Mouse (Mus musculus) thymus, postnatal 4 days (tissue): Measurements from ENCODE around the gene Supt3.

Source experiments
- DNase-seq: peaks from one replicate; pipeline ENCODE4 v3.0.0; 2021

Gene Supt3

DNA sequence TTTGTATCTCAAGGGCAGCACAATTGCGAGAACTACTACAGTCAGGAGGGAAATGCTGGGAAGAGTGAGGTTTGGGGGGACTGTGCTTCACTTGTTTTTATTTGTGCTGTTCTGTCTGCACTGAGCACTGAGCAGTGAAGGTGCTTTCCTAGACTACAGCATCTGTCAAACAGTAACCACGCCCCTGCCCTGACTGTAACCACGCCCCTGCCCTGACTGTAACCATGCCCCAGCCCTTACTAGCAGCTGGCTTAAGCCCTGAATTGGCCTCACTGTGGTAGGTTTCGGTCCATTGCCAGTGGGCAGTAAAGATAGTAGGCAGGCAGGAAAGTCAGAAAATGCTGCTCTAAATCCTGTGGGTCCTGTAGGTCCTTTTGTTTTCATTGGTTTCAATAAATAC lies 196.5 kb downstream of the Supt3 start:
- peak; percentile 33 for DNase-seq

DNA sequence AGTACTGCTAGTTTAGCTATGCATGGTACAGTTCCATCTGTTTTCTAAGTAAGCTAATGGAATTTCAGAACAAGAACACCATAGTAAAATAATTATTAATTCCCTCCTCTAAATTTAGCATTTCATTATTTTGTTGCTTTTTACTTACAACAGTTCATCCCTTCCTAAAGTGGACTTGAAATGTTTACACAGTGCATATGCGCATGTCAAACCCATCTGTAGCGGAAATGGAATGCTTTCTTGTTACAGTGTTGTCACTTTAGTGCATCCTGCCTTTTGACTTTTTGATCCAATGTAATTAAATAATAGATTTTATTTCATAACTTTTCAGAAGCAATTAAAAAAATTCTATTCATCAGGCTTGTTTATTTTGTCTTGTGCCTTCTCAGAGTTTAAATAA lies 200.7 kb downstream of the Supt3 start:
- DNase-seq: no peak

DNA sequence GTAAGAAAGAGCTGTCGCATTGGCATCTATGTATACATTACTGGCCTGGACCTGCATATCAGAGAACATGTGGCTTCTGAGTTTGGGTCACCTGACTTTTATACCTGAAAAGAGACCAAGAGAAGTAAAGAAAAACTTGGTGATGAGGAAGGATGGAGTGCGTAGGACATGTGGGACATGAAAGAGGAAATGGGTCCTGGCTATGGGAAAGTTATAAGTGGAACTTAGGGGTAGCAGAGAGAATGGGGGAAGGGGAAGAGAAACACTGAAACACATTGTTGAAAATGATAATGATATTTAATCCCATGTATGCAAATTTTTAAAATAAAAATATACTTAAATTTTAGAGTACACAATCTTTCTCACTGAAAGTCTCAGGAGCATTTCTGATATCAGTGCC lies 211.0 kb downstream of the Supt3 start:
- no peak for DNase-seq

DNA sequence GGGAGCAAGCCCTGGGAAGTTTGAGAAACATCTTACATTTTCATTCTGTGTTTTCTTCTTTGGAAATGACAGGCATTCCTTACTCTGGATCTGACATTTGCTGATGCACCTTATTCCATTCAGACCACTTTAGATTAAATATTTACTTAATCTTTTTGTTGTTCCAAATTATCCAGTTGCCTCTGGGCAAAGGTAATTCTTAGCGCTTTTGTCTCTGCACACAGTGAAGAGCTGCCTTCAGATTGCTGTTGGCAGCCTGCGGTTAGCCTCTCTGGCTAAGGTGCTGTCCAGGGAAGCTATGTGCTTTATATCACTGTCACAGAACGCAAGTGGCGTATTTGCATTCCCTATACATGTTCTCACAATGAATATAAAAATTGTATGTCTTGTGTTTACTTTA lies 226.4 kb downstream of the Supt3 start:
- no peak for DNase-seq

DNA sequence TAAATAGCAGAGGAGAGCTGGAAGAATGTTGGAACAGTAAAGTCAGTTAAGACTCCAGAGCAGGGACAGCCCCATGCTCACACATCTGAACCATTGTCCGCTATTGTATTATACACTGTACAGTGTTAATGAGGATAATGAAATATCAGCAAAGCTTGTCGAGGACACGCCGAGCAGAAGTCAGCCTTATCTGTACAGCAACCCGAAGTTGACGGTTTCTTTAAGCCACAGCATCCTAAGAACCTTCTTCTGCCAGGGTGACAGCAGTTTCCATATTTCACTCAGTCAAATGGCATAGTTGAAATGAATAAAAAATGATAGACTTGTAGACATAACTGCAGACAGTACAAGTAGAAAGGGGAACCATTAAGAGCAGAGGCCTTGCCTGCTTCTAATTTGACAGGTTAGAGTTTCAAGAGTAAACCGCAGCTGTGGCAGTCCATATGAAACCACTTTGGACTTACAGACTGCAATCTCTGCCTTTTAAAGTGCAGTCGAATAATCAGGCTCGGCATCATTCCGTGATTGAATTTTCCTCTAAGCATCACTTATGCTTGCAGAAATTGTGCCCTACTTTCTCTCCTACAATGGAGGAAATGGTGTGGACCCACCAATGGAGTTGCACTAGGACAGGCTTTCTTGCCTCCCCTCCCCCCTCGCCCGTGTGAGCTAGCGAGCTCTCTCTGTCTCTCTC lies 227.7 kb downstream of the Supt3 start:
- DNase-seq: no peak

DNA sequence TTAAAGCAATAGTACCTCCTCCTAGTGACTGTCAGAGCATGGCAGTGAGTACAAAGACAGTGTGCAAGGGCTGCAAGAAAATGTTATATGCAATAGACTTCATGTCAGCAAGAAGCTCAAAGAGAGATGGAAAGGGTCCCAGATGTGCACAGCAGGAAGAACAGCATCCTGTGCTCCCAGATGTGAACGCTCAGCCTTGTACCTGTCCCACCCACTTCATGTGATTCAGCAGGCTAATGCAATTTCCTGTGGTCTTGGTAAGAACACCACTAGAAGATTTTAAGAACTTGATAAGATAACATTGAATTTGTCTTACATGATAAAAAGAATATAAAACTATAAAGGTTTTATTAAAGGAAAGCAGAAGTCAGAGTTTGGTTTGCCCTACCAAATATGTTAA lies 230.5 kb downstream of the Supt3 start:
- DNase-seq: no peak

DNA sequence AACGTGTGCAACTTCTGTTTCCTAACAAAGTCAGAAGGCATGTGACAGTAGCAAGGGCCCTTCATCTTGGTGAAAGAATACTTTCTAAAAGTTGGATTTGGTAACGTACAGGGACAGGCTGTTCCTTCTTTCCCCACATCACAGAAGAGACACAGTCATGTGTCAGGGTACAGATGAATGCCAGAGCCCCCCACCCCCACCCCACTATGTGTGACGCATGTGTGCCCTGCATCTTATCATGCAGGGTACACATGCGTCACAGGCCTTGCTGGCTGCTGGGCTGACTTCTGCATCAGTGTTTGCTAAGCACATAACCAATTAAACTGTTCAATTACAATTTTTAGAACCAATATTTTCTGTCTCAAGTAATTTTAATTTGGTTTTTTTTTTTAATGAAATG lies 231.7 kb downstream of the Supt3 start:
- DNase-seq: no peak

DNA sequence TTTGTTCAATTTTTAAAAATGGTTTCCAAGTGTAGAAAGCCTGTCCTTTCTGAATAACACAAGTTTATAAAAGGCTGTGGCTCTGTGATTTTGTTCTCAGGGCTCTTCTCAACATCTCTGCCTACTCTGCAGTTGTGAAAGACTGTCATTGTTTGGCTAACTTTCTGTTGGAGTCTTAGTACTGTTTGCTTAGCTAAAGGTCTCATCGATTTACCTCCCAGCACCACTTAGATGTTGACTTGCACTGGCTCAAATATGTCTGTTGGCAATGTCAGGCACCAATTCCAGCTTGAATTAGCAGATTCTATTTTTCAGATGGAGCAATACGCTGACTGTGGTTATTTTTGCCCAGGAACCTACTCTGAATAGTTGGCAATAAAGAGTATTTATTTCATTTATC lies 233.5 kb downstream of the Supt3 start:
- no peak for DNase-seq

DNA sequence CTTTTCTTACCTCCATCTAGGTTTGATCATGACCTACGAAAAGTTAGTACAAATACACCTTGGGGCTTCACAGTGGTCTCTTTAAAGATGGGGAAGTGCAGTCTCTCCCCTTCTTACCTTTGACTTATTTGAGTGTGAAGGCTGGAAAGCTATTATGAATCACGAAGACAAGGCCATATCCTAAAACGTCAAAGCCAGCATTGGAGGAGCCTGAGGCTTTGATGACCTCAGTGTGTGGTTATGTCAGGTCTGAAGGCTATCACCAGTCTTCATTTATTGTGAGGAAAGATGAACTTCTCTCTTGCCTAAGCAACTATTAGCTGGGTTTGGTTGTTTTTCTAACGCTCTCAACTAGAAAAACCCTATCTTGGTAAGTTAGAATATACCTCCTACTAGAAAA lies 239.8 kb downstream of the Supt3 start:
- no peak for DNase-seq

DNA sequence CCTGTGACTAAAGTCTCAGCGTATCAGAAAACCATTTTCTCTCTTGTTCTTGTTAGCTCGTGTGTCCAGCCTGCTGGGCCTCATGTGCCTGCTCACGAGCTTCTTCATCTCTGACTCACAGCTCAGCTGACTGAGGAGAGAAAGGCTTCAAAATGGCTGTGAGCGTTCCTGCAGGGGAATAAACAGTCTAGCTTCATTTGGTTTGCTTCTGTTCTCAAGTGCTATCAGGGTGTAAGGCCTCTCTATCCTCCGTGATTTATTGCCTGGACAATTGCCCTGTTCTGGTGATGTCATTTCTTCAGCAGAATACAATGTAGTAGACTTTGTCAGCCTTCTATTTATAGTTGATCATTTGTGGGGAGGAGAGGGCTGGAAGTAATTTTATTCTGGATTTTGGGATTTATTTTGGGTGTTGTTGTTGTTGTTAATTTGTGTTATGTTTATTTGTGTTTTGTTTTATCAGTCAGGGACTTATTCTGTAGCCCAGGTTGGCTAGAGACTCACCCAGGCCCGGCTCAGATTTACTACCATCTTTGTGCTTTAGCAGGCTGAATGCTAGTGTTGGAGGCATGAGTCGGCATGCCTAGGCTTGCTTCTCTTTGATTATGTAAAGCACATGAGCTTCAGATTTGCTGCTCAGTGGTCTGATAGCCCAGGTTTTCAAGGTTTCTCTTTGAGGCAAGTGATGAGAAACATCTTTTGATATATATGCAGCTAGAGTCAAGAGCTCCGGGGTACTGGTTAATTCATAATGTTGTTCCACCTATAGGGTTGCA lies 243.4 kb downstream of the Supt3 start:
- DNase-seq: no peak

DNA sequence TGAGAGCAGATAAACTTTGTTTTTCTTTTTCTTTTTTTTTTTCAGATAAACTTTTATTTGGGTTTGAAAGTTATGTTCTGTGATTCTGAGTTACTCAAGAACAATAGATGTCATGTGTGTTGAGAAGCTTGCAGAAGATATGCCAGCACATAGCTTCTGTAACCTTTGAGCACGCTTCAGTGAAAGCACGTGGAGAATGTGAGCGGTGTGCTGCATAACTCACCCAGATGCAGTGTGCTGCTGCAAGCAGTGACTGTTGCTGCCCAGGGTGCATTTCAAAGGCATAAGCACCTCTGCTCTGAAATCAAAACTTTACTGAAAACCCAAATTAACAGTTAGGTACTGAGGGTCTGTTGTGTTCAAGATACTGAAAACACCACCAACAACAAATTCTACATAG lies 251.5 kb downstream of the Supt3 start:
- no peak for DNase-seq

DNA sequence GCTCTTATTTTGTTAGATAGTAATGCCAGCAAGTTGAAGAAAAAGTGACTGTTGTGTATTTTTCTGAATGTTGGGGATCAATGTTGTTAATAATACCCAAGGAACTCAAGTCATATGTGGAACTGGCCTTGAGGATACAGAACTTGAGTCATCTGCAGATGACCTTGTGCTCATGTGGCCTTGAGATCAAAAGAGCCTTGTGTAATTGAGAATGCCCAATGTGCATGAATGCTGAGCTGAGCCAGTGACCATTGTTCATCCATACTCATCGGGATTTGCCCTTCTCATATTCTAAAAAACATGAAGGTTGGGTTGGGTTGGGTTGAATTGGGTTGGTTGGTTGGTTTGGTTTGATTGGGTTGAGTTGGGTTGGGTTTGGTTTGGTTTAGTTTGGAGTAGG lies 252.2 kb downstream of the Supt3 start:
- no peak for DNase-seq

DNA sequence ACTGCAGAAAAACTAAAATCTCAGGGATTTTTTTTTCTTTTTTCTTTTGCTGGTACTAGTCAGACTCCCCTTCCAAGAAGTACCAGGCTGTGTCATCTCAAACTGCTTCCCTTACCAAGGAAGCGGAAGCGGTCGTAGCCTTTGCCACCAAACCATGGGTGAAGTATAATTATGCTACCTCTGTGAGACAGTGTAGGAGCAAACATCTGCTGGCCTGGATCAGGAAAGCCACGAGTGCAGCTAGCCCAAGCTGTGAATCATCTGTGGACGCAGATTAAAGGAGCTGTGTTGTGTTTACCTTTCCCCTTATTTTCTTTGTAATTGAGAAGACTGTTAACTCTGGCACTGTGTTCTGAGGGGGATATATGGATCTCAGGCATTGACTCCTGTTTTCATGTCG lies 255.3 kb downstream of the Supt3 start:
- DNase-seq: no peak

DNA sequence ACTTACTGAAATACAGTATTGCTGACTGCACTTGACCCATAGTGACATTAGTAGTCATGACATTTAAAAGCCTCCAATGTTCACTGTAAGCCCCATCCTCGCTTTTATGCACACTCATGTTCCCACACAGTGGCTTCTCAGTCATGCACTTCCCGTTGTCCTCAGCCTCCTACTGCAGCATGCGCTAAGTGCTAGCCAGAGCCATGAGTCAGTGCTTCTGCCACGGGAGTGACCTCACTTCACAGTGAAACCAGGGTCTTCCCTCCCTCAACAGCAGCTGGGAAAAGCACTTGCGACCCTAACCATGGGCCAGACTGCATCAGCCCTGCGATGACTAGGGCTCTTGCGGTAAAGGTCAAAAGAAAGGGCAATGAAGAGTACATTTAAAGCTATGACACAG lies 256.7 kb downstream of the Supt3 start:
- DNase-seq: no peak

DNA sequence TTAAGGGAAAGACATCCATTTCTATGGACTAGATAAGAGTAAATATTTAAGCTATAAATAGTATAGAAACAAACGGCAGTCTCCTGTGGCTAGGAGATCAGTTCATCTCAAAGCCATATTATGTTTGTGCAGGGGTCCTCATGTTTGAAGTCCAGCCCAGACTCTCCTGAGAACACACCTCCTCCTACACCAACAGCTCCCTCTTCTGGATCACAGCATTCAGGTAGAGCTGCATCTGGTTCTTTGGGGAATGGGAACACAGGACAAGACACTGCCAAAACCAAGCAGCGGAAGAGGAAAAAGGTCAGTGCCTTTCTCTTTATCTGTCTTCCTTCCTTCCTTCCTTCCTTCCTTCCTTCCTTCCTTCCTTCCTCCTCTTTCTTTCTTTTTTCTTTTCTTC lies 264.1 kb downstream of the Supt3 start:
- no peak for DNase-seq

DNA sequence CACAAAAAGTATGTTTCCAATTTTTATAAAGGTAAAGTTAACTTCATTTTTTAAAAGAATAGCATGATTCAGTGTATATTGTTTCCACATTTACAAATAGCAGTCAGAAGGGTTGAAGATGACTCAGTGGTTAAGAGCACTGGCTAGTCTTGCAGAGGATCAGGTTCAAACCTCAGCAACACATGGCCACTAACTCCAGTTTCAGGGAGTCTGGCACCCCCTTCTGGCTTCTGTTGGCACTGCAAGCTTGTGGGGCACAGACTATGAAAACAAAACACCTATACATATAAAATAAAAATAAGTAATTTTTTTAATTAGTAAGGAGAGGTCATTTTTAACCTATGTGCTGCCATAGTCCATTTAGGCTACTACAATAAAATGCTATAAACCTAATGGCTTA lies 268.9 kb downstream of the Supt3 start:
- DNase-seq: peak; percentile 69

DNA sequence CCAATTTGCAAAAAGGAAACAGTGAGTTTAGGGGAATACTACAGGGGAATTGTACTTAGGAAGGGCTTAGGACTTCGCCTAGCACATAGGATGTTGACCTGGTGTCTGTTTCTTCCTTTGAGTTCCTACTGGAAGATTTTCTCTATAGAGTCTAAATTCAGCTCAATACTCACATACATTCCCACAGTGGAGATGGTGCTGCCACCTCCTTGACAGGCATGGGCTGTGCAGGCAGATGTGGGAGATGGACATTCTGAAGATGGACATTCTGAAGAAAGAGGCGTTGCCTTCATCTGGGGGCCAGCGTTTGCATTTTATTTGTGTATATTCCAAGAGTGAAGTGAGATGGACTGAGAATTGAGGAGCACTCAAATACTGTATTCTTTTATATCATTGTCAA lies 269.6 kb downstream of the Supt3 start:
- DNase-seq: no peak

DNA sequence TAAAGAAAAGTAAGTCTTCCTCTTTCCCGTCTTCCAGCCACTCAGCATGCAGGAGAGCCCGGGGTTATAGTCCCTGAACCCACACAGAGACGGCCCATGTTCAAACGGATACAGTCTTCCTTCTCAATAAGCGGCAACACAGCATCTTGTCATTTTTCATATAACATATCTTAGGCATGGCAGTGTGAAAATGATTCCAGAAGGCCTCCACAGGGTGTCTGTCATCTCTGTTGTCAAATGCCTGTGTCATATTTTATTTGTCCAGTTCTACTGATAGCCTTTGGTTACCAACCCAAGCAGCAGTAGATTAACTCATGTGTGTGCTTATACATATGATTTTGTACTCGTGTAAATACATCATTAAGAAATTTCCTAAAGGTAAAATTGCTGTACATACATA lies 270.3 kb downstream of the Supt3 start:
- no peak for DNase-seq

DNA sequence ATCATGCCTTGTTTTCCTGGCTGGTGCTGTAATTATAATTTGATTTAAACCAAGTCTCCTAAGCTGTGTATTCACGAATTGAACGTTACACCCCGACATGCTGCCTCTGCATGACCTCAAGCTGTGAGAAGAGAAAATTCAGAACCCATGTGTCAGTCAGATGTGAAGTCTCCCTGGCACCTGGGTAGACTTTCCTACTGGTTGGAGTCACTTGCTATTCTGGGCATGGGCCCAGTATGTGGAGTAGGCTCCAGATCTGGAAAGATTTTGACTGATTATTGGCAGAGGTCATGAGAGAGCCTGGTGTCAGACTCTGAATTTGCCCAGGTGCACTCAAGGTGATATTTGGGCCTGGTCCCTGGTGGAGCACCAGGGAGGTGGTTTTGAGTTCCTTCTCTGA lies 275.0 kb downstream of the Supt3 start:
- no peak for DNase-seq

DNA sequence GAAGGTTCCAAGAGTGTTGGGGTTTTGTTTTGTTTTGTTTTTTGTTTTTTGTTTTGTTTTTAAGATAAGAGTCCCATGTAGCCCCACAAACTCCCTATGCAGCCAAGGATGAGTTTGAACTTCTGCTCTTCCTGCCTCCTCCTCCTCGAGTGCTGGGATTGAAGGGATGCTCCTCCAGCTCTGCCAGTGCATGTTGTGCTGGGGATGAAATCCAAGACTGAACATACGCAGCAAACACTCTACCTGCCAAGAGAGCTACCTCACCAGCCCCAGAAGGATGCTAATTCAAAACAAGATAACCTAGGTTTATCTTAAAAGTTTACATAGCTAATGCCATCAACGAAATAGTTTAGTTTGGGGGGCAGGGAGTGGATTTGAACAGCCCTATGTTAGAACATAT lies 276.4 kb downstream of the Supt3 start:
- no peak for DNase-seq

DNA sequence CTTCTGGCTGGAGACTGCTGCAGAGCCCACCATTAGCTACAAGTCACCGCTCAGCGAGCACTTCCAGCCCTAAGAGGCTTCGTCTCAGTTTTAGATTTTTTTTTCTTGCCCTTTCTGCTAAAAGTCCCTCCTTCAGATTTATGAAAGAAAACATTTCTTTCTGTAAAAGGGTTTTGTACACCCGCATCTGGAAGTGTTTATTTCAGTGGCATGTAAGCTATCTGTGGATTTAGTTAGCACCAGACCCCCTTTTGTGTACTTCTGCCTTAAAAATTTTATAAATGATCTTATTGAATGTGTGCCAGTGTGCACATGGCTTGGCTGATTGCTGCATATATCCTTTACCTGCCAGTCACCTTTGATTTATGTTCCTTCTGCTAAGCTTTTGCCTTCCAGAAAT lies 277.6 kb downstream of the Supt3 start:
- DNase-seq: no peak

DNA sequence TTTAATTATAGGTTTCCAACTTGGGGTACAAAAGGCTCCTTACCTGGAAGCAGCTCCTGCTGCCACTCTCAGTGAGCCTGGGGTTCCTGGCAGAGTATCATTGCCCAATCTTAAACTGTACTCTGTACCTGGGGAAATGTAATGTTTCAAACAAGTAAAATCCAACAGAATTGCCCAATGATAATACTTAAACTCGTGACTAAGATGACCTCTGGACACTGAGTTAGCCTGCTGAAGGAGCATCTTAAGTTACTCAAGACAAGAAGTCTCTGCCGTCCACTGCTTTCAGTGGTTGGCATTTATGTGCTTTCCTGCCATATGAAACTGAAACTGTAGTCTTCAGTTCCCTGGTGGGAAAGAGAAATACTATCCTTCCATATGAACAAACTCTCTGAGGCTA lies 279.9 kb downstream of the Supt3 start:
- DNase-seq: no peak

DNA sequence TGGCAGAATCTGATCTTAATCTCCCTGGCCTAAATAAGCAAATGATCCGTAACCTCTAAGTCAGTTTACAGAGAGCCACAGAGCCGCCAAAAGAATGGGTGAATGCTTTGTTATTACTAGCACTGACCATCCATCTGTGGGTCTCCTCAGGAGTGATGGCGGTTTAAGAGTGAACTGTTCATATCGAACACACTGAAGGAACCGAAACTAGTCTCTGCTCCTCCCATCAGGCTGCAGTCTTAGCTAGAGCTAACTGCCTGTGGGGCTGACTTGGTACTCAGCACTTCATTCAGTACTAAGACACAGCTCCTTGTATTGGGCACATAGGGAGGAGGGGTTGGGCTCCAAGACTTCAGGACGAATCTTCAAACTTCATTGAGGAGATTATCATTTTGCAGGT lies 280.8 kb downstream of the Supt3 start:
- no peak for DNase-seq

DNA sequence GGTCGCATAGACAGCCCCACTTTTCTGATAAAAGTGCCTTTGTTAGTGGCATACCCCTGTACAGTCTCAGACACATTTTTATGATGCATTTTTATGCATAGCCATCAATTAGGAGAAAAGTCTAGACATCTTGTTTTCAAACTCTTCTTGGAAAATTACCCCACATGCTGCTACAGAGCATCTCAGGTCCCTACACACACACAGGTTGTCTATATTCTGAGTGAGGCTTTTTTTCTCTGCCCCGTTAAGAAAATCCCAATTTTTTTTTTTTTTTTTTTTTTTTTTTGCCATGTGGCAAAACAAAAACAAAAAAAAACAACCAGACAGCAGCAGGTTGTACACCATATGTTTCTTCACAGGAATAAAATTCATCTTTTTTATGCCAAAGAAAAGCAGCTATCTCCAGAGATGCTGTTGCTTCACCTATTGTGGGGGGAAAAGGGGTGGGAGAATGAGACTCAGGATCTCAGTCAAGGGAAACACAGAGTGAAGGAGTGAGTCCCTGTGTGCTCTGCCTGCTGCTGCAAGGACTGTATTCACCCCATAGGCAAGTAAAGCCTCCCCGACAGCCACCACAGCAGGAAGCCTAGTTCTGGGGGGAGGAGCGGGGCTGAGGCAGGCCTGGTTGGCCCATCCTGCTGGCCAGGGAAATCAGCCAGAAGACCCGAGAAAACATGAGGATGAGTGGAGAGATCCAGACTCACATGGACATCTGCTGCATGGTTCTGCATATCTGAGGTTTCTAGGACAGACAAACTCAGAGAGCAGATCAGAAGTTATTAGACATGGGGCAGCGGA lies 281.8 kb downstream of the Supt3 start:
- DNase-seq: no peak
